Mouse (Mus musculus): ENCODE measurements around the gene Eml3. TPM values are rescaled to one million over a fixed set of nuclear protein-coding genes. Genes with fewer than 3 reads are reported as not detected.
"Not testable (repeated sequence)": the region's sequence is repeated elsewhere in the genome, so short reads cannot be mapped to it uniquely, and the experiment has no call there.

Gene Eml3
- 45.4 and 49.5 TPM in 2 replicates for total RNA-seq (2021)
- long read RNA-seq, experiment 1, transcript Eml3-201 (22 exons, 3,322 nt) = major isoform, 24 of 61 reads
- long read RNA-seq, experiment 1, transcript Eml3-202 (22 exons, 2,978 nt) = minor isoform, 13 of 61 reads
- long read RNA-seq, experiment 1, partial matches to known transcripts = 15 of 61 reads
- long read RNA-seq, experiment 1, other reads (novel, unspliced or antisense) = 9 of 61 reads
- long read RNA-seq, experiment 2, transcript Eml3-202 (22 exons, 2,978 nt) = minor isoform, 11 of 54 reads
- long read RNA-seq, experiment 2, transcript Eml3-201 (22 exons, 3,322 nt) = major isoform, 18 of 54 reads
- long read RNA-seq, experiment 2, partial matches to known transcripts = 13 of 54 reads
- long read RNA-seq, experiment 2, other reads (novel, unspliced or antisense) = 12 of 54 reads

DNA sequence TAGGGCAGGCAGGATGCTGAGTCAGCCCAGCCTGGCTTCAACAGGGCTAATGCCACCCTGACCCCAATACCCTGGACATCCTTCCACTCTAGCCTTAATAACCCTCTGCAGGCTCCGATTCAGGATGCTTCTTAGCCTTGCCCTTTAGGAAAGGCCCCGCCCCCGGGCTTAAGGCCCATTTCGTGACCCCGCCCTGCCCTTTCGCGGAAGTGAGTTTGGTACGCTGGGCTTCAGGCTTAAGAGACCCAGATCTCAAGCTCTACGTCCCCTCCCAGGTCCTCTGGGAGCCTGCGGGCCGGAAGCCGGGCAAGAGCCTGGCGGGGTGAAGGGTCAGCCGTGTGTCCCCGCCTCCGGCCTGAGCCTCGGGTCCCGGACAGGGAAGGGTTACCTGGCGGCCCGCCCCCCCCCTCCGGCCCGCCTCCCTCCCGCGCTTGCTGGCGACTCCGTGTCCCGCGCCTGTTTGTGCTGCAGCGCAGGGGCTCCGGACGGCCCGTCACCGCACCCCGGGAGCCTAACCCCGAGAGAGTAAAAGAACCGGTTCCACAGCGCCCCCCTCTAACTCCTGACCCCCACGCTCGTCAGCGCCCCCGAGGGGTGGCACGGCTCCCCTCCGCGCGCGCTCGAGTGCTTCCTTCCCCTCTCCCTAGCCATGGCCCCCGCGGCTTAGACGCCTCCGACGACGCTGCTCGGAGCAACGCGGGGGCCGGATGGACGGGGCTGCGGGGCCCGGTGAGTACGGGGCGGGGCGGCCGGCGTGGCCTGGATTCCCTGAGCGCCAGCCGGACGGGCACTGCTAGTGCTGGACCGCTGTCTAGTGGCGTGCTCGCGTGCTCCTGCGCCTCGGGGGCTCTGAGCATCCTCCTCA lies at the start of gene Eml3, which contains the start of gene Rom1:
TSS of gene Eml3 (plus strand) at position 329 of the 865 bp plus-strand sequence.
TSS of gene Rom1 (minus strand) at position 133 of the 865 bp plus-strand sequence.
- peak; percentile 95 for DNase-seq

DNA sequence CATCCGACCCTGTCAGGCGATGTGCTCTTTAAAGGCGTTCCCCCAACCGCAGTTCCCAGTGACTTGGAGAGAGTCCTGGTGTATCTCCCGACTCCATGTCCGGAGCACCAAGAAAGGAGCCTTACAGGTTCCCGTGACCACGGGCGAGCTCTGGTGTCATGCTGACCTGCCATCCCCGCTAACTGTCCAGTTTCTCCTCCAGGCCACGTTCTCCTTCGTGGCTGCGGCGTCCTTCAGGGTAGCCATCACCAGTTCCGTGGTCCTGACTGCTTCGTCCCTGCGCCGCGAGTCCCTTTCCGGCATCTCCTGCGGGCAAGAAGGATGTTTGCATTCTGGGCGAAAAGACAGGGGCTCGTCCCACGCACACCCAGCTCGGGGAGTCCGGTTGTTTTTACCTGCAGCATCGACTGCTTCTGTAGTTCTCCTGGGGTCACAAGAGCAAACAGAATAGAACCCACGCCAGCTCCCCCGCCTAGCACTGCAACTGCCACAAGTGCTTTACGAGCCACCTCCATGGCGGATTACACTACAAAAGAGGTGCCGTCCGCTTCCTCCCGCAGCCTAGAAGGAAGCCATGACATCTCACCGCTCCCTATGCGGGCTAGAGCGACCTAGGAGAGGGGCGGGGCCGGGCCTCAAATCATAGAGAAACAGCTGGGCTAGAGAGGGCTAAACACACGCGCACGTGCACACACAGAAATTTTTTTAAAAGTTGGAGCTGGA lies 48.9 kb upstream of the Eml3 start, which contains the start of gene Uqcc3:
TSS of gene Uqcc3 (minus strand) at position 613 of the 723 bp plus-strand sequence.
- peak; percentile 95 for DNase-seq

DNA sequence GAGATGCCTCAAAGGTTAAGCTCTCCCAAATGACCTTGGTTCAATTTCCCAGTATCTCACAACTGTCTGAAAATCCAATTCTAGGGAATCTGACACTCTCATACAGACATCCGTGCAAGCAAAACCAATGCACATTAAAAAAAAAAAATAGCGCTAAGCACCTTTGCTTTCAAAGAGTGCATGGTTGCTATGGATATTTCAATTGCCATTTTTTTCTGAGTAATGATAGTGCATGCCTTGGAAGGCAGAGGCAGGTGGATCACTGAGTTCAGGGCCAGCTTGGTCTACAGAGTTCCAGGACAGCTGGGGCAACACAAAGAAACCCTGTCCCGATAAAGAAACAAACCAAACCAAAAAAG lies 48.3 kb upstream of the Eml3 start:
- no peak for DNase-seq

DNA sequence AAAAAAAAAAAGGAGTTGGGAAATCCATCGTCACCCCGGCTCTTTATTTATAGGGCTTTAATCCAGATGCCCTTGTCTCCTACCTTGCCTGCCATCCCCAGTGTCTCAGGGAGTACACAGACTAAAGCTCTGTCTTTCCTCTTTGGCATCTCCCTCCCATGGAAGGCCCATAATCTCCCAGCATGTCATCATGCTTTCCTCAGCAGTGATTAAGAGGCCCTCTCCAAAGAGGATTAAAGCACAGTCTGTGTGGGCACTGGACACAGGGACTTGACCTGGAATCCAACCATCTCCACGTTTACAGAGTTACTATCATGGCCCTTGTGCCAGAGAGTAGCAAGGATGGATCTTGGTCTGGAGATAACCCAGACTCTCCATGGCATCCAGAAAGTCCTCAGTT lies 45.7 kb upstream of the Eml3 start, which contains the start of the genes Lbhd1 and Gm49403:
TSS of gene Lbhd1 (plus strand) at position 117 of the 400 bp plus-strand sequence.
TSS of gene Gm49403 (plus strand) at position 315 of the 400 bp plus-strand sequence.
- no peak for DNase-seq

DNA sequence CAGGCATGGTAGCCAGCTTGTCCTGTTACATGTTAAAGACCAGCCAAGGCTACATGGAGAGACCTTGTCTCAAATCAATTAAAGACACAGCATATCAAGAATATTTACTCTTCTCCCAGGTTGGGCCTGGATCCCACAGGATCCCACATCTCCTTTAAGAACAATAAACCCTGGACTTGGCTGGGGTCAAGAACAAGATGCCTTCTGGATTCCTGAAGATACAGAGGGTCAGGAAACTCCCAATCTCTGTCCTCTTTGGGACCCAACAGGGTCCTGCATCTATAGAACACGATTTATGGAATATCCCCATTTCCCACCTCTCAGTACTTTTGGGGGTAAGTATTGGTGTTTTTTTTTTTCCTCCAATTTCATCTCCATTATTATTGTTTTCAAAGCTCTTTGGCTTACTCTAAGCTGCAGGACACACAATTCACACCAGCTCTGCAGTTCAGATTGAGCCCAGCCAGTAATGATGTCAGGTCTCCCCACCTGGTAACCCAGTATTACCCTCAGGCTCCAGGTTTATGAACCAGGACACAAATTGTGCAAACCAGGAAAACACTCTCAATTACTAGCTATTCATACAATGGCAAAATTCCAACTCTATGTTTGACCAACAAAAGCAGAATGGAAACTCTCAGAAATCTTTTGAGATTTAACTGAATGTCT lies 42.3 kb upstream of the Eml3 start:
- no peak for DNase-seq

DNA sequence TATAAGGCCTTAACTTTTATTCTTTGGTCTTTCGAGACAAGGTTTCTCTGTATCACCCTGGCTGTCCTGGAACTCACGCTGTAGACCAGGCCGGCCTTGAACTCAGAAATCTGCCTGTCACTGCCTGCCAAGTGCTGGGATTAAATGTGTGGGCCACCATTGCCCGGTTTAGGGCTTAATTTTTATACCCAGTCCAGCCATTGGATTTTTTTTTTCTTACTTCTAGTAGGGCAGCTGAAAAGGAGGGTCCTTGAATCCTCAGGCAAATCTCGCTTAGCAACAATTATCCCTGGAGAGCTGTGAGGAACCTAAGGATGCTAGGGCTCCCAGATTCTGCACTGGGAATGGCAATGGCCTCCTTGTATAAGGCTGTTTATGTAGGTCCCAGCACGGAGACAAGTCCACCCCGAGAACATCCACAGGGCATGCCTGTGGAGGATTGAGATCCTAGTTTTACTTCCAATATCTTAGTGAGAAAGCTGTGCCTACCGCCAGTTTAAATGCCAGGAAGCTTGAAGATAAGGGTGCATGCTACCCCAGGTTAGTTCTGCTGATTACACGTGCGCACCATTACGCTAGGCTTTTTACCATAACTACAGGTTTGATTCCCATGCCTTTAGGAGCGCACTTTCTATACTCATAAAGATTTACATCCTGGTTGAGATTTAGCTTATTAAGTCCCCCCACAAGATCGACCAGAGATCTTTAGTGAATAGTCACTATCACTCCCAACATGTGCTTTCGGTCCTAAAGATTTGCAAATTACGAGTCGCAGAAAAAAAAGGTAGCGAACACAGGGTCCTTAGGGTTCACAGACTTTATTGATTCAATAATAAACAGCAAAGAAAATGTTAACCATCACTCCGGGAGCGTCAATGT lies 41.5 kb upstream of the Eml3 start:
- no peak for DNase-seq

DNA sequence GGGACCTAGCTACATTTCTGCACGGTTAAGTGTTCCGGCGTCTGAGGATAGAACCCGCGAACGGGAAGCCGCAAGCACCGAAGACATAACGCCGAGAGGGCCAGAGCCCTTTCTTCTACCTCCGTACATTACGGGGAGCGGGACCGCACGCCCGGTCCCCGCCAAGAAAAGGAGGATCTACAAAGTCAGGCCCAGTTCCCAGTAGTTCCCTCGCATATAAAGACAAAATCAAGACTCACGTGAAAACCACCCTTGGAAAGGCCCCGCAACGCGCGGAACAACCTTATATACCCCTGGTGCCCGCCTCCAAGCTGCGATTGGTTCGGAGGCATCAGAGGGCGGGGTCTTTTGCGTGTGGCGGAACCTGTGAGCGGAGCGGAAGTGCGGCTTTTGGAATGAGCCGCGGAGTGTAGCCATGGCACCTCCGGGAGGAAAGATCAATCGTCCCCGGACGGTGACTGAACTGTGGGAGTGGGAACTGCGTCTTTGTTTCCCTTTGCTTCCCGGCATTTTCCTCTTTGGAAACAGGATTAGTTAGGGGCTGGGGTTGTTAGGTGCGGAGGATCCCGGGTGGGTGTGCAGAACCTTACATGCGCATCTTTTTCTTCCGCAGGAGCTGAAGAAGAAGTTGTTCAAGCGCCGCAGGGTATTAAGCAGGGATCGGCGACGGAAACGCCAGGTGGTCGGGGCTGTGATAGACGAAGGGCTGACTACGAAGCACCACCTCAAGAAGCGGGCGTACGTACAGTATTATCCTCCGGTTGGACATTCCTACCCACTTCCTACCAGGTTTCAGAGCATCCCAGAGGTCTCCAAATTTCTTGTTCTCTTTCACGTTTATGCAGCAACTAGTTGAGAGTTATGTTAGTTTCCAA lies 40.6 kb upstream of the Eml3 start, which contains the start of the genes 1810009A15Rik and Gm49416:
TSS of gene 1810009A15Rik (plus strand) at position 343 of the 875 bp plus-strand sequence.
TSS of gene Gm49416 (plus strand) at position 416 of the 875 bp plus-strand sequence.
- DNase-seq = peak; percentile 98

DNA sequence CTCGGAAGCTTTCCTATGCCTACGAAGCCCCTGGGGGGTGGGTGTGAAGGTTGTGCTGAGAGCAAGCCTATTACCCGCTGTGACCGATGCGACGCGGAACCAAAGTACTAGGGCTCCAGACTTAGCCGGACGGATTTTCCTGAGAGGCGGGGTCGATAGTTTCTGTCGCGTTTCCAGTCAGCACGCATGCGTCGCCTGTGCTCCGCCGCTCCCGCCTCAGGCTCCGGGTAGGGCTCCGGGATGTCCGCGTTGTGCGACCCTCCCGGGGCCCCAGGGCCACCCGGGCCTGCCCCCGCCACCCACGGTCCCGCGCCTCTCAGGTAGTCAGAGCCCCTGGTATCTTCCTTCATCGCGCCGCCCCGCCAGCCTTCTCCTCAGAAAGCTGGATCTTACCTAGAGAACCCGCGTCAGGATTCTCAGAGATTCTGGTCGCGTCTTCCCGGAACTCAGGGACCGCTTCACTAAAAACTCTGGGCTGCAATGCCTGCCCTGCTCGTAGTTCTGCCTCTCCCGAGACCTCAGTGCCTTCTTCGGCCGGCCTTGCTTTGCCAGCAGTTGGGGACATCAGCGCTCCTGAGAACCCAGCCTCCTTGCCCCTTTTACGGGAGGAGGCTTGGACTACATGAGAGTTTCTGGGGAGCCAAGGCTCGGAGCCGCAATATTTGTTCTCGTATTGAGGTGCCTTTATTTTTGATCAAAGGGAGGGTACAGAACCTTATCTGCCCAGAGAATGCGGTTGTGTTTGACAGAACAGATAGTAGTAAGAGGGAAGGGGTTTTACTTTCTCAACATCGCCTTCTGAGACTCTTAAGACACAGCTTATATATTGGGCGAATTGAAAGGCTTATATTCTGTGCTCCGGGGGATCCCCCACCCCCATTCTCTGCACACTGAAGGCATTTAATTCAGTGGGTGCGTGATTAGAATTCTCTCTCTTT lies 36.3 kb upstream of the Eml3 start, which contains the start of gene Ints5:
TSS of gene Ints5 (plus strand) at position 177 of the 938 bp plus-strand sequence.
- DNase-seq = peak; percentile 92

DNA sequence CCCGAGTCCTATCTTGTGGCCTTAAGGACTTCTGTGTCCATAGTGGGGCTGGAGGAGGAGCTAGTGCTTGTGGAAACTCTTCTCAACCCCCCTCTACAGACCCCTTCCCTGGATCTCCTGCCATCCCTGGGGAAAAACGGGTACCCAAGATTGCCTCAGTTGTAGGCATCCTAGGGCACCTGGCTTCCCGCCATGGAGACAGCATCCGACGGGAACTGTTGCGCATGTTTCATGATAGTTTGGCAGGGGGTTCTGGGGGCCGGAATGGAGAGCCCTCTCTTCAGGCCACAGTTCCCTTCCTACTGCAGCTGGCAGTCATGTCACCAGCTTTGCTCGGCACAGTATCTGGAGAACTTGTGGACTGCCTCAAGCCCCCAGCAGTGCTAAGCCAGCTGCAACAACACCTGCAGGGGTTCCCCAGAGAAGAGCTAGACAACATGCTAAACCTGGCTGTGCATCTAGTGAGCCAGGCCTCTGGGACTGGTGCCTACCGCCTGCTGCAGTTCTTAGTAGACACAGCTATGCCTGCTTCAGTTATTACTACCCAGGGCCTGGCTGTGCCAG lies 33.9 kb upstream of the Eml3 start:
- DNase-seq = no peak

DNA sequence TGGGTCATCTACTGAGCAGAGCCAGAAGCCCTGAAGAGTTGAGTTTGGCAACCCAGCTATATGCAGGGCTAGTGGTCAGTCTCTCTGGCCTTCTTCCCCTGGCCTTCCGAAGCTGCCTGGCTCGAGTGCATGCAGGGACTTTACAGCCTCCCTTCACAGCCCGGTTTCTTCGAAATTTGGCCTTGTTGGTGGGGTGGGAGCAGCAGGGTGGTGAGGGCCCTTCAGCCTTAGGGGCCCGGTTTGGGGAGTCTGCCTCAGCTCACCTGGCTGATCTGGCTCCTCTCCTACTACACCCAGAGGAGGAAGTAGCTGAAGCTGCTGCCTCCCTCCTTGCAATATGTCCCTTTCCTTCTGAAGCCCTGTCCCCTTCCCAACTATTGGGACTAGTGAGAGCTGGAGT lies 33.1 kb upstream of the Eml3 start:
- not testable (repeated sequence) for DNase-seq

DNA sequence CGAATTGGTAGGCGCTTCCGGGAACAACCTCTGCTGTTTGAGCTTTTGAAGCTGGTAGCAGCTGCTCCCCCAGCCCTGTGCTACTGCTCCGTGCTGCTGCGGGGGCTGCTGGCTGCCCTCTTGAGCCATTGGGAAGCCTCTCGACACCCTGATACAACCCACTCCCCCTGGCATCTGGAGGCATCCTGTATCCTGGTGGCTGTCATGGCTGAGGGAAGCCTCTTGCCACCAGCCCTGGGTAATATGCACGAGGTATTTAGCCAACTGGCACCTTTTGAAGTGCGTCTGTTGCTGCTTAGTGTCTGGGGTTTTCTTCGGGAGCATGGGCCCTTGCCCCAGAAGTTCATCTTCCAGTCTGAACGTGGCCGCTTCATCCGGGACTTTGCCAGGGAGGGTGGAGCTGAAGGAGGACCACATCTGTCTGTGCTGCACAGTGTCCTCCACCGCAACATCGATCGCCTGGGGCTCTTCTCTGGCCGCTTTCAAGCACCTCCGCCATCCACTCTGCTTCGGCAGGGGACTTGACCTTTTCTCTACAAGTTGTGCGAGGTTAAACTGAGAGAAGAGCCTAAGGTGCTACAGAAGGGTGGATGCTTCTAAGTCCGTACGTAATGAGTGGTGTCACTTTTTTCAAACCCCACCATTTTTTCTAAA lies 32.0 kb upstream of the Eml3 start:
- peak; percentile 84 for DNase-seq

DNA sequence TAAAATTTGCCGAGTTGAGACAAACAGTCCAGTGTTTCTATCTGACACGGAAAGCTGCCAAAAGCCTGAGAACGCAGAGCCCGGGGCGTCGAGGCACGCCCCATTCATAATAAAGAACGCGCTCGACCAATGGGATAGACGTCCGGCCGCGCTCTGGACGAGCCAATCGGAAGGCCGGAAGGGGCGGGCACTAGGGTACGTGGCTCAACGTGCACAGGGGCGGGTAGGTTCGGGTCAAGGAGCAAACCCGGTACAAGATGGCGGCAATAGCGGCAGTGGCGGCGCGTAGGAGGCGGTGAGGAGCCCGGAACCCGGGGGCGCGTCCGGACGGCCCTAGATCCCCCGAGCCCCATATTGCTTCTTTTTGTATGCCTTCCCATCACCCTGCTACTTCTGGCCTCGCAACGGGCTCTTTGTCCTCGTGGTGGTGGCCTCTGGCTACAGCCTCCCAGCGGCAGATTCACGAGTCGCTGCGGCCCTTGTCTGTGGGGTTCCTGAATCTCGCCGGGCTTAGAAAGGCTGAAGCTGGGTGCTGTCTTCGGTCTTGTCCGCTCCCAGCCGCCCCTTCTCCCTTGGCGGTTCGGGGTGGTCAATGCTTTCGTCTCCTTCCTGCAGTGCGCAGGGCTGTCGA lies 31.4 kb upstream of the Eml3 start, which contains the start of gene Ganab:
TSS of gene Ganab (plus strand) at position 207 of the 631 bp plus-strand sequence.
- peak; percentile 98 for DNase-seq

DNA sequence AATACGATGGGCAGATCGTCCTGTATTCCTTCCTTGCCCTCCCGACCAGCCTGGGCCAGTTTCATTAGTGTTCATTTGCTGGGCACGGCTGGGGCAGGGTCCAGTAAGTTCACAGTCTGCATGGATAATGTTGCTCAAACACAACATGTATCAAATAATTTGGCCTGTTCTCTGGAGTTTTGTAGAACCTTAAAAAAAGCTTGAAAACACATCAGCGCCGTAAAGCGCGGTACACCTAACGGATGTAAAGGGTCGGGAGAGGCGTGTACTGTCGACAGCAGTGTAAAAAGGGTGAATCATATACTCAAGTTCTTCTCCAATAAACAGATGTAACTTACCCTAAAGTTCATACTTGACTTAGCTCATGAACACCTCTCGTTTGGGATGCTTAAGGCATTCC lies 30.8 kb upstream of the Eml3 start:
- DNase-seq = no peak

DNA sequence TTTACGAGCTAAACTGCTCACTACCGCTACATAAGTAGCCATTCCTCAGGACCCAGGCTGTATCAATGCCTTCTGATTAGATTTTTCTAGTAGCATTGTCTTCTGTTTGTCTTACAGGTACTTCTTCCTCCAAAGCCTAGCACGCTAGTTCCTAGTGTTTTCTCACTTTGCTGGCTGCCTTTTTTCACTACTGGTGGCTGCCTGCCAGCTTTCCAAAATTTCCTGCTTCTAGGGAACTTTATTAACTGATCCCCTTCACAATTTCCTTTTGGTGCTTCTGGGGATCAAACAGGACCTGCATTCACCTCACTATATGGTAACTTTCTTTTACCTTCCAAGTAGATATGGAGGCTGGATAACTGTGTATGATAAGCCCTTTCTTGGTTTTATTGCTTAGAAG lies 30.3 kb upstream of the Eml3 start:
- no peak for DNase-seq

DNA sequence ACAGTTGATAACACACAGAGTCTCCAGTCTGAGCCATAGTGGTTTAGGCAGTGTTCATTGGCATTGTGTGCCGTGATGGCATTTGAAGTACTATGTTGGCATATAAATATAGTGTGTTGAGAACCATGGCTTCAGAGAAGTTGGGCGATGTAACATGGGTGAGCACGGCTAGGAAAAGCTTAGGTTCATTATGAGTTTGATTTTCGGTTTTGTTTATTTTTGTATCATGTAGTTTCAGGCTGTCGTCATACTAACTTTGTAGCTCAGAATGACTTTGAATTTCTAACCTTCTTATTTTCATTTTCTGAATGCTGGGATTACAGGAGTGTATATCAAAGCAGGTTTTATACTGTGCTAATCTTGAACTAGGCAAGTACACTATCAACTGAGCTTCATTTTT lies 25.9 kb upstream of the Eml3 start:
- DNase-seq = no peak

DNA sequence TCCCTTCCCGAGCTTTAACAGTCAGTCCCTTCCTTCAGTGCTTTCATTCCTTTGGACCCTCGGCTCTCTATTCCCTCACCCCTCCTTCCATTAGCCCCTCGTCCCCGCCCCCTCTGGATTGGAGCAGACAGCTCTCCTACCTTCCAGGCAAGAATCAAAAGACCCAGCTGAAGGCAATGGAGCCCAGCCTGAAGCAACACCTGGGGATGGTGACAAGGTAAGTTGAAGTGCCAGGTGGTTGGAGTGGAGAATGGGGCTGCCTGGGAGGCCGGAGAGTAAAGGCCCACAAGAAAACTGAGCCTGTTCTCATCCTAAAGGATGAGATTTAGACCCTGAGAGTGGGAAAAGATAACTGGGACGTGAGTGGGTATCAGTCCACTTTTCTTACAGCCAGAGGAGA lies 20.8 kb upstream of the Eml3 start:
- no peak for DNase-seq

DNA sequence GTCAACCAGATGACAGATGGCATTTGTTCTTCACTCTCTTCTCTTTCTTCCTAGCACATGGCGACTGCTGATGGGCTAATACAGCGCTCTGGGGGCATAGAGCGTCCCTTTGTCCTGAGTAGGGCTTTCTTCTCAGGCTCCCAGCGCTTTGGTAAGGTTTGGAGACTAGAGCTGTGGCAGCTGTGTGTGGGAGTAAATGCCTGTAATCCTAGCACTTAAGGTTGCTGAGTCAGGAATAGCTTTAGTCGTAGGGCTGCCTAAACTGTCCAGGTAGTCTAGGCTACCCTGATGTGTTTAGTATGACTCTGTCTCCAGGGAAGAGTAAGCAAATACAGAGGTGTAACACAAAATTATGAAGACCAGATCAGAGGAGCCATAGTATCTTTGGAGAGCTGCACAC lies 17.5 kb upstream of the Eml3 start:
- DNase-seq = no peak
